Mouse (Mus musculus): Measurements from ENCODE around the gene Gbp7.
"Not testable (repeated sequence)": the region's sequence is repeated elsewhere in the genome, so short reads cannot be mapped to it uniquely, and the experiment has no call there.

Gbp7 gene

DNA sequence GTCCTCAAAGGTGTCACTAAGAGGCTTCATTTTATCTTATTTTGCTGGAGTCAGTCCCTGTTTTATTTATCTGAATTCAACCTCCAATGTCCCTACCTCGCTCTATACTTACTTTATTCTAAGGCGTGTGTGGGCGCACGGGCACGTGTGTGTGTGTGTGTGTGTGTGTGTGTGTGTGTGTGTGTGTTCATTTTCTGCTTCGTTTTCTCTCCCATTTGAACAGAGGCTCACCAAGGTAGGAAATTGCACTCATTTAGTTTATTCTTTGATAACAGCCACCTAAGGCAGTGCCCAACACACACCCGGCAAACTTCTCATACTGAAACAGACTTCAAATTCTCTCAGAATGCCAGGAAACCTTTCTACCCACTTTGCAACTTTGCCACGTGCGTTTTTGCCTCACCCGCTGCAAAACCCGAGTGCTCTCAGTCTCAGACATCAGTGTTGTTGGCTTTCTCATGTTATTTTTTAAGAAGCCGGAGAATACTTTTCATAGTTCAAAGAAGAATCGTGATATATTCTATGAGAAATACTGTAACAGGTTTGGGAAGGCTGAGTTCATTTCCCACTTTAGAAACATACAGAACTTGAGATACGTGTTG is 31.0 kb downstream of the Gbp7 start:
- DNase-seq = no peak

DNA sequence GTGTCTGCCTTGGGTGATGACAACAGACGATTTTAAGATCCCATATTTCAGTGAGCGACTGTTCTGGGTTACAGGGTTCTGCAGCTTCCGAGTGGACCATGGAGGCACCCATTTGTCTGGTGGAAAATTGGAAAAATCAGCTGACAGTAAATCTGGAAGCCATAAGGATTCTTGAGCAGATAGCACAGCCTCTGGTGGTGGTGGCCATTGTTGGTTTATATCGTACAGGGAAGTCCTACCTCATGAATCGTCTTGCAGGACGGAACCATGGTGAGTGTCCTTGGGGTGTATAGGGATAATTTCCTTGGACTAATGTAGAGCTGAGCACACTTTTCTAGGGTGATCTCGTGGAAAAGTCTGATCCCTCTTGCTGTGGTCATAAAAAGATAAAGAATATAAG is 31.5 kb downstream of the Gbp7 start:
- no peak for DNase-seq

DNA sequence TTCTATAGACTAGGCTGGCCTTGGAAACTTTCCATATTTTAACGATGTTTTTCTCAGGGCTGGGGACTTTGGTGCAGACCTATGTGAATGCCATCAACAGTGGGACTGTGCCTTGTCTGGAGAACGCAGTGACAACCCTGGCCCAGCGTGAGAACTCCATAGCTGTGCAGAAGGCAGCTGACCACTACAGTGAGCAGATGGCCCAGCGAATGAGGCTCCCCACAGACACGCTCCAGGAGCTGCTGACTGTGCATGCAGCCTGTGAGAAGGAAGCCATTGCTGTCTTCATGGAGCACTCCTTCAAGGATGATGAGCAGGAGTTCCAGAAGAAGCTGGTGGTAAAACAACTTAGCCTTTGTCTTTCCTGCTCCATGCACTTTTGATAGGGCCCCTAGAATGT is 37.3 kb downstream of the Gbp7 start:
- DNase-seq = not testable (repeated sequence)

DNA sequence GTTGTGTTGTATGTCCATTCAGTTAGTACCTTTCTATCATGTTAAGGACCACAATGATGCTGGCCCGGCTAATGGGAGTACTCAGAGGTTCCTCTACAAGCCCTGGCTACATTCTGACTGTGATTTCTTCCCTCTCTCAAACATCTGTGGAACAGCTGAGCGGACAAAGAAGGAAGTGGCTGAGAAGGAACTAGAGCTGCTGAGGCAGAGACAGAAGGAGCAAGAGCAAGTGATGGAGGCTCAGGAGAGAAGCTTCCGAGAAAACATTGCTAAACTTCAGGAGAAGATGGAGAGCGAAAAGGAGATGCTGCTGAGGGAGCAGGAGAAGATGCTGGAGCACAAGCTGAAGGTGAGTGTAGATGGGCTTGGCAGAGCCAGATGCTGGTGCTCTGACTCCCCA is 40.6 kb downstream of the Gbp7 start:
- no peak for DNase-seq

DNA sequence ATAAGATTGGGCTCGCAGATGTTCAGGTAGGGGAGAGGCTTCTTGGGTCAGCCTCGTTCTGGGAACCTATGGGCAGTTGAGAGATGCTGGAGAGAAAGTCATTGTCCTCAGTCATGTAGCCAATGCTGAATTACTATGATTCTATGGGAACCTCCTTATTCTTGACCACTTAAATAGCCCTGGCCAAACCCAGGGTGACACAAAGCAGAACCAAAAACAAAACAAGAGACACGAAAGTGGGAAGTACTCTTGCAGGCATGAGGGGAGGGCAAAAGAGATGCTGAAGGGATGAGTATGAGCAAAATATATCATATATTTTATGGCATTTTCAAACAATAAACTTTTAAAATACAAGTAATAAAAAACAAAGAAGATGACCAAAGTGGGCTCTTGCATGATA is 47.0 kb downstream of the Gbp7 start:
- DNase-seq = no peak

- DNase-seq = no peak
Observed at GRCm38 (mm10) chr3:142578342-142578741, 48.2 kb downstream of the Gbp7 start.

- no peak for DNase-seq
Observed at GRCm38 (mm10) chr3:142583067-142583466, 52.9 kb downstream of the Gbp7 start.

DNA sequence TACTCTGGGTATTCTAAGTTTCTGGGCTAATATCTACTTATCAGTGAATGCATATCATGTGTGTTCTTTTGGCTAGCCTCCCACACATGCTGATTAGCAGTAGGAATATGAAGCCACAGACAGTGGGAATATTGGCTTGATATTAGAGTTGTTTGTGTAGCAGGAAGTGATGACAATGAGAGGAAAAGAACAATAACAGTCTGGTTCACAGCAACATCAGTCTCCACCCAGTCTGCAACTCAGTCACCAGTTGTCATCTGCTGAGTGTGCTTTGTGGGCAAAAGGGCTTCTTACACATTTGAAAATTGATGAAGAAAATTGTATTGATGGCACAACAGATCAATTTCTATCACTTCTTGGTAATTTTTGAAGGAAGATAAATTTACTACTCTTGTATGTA is 57.2 kb downstream of the Gbp7 start:
- DNase-seq = no peak

- DNase-seq = no peak
Observed at GRCm38 (mm10) chr3:142588888-142589287, 58.7 kb downstream of the Gbp7 start.

GRCm38 (mm10) chr3:142590431-142591067 is 60.4 kb downstream of the Gbp7 start:
- DNase-seq = no peak

- DNase-seq = no peak
Observed at GRCm38 (mm10) chr3:142594547-142594946, 64.4 kb downstream of the Gbp7 start, which contains the start of gene Gbp2b. Gene Gbp2b (plus strand): TSS chr3:142594847.

DNA sequence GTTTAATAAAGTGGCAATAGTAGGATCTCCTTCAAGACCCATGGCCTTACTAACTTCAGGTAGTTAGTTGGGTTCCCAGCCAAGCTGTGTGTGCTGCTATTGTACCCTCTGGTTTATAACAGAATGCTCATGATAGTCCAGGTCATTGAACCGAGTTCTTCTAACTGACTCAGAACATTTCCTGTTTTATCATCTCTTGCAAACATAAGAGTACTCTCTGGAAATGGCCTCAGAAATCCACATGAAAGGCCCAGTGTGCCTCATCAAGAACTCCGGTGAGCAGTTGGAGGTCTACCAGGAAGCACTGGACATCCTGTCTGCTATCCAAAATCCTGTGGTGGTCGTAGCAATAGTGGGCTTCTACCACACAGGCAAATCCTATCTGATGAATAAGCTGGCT is 67.8 kb downstream of the Gbp7 start:
- no peak for DNase-seq
